ENCODE assay signal across 8 mouse cellular contexts in genomic region chr9:21558366-21558765, GRCm38 (mm10). TPM values are rescaled to one million over a fixed set of nuclear protein-coding genes. Genes with fewer than 3 reads are reported as not detected.
A peak's percentile ranks its signal among the peaks of the same experiment; 100 is the strongest.
DNase-seq lines count a peak whose midpoint lies in the region; ATAC-seq and TF ChIP-seq lines count a peak whose summit lies in the region.
"Had no signal": no experiment of that assay in that cellular context is flagged by ENCODE, and none has a peak within 500 bp of the region (broad histone marks: within the 10 kb centered on the region; RNA-seq: fewer than 3 reads in every experiment).

No protein-coding gene starts in this region.

- peaks cover 5% of the 10 kb centered on the region for H3K36me3 ChIP-seq in ES-Bruce4 (ENCODE audit: control insufficient read depth, insufficient read depth, low read length, poor library complexity, severe bottlenecking)
- H3K36me3 ChIP-seq in liver, postnatal 0 days (replicated peaks; ENCODE audit: insufficient read depth, low read length) = peaks cover 8% of the 10 kb centered on the region

- H3K9me3 ChIP-seq in ES-Bruce4 (replicated peaks; ENCODE audit: control insufficient read depth, insufficient read depth, low read length, poor library complexity, severe bottlenecking) = no peaks in the 10 kb centered on the region
- no peaks in the 10 kb centered on the region for H3K9me3 ChIP-seq in liver, postnatal 0 days (ENCODE audit: low read length)
- H3K9me3 ChIP-seq: forebrain, embryonic 12.5 days had no signal

- peak overlapping the region; percentile 52 for H3K4me2 ChIP-seq in liver, postnatal 0 days (ENCODE audit: low read depth, low read length)
- H3K4me2 ChIP-seq: forebrain, embryonic 12.5 days had no signal

- intact Hi-C loops in heart, postnatal 10 days (cut with DNase I) = no loop called here

- TF ChIP-seq EP300 in ES-Bruce4 (IDR thresholded peaks at IDR 0.05; ENCODE audit: insufficient read depth, low read depth, low read length) = no peak
- peak; percentile 98 for TF ChIP-seq EP300 in liver, postnatal 0 days (IDR thresholded peaks at IDR 0.05; ENCODE audit: low read depth)

- no peak overlapping the region for H3K4me3 ChIP-seq in ES-Bruce4 (ENCODE audit: low read depth, low read length)
- no peak overlapping the region for H3K4me3 ChIP-seq in liver, postnatal 0 days (ENCODE audit: low read depth, low read length)
- H3K4me3 ChIP-seq: forebrain, embryonic 12.5 days had no signal

- peak overlapping the region; percentile 51 for H3K27ac ChIP-seq in ES-Bruce4 (ENCODE audit: insufficient read depth, low read length)
- H3K27ac ChIP-seq in liver, postnatal 0 days (ENCODE audit: low read depth) = peak overlapping the region; percentile 89

- peaks cover 12% of the 10 kb centered on the region for H3K4me1 ChIP-seq in ES-Bruce4 (ENCODE audit: control insufficient read depth, insufficient read depth, low read length)
- H3K4me1 ChIP-seq in liver, postnatal 0 days (ENCODE audit: insufficient read depth) = peaks cover 37% of the 10 kb centered on the region

- WGBS in liver, postnatal 0 days (ENCODE audit: insufficient replicate concordance) = 51% methylated on average over 4 of the region's 4 CpGs

- TF ChIP-seq POLR2A in ES-Bruce4 (IDR thresholded peaks at IDR 0.05; ENCODE audit: insufficient read depth, low read length) = no peak

- peak; percentile 5 for DNase-seq in Muller cell, postnatal 12 days (ENCODE audit: inconsistent ontology term)
- DNase-seq in heart, postnatal 10 days = peak; percentile 30 to 63
- peak; percentile 70 for DNase-seq in liver, postnatal 0 days
- DNase-seq in T-cell, adult 2 months (ENCODE audit: low spot score) = no peak
- DNase-seq in layer of hippocampus, adult 9-11 months = no peak
- no peak for DNase-seq in right cerebral cortex, postnatal 14 days

- ATAC-seq in liver, postnatal 0 days = peak; percentile 98

- no peak for TF ChIP-seq CTCF in ES-Bruce4 (IDR thresholded peaks at IDR 0.05; ENCODE audit: low read depth, low read length)
- no peak for TF ChIP-seq CTCF in liver, postnatal 0 days (IDR thresholded peaks at IDR 0.05; ENCODE audit: low read depth)

- H3K27me3 ChIP-seq in ES-Bruce4 (ENCODE audit: control insufficient read depth, insufficient read depth, low read length, poor library complexity, severe bottlenecking) = no peaks in the 10 kb centered on the region
- no peaks in the 10 kb centered on the region for H3K27me3 ChIP-seq in liver, postnatal 0 days (ENCODE audit: insufficient read depth, low read length)
- H3K27me3 ChIP-seq: forebrain, embryonic 12.5 days had no signal

- H3K9ac ChIP-seq in ES-Bruce4 (ENCODE audit: low read depth, poor library complexity, severe bottlenecking) = no peak overlapping the region
- peak overlapping the region; percentile 46; the same call in 1 of the 2 replicates for H3K9ac ChIP-seq in liver, postnatal 0 days (replicated peaks)
- H3K9ac ChIP-seq: forebrain, embryonic 12.5 days had no signal

RNA-seq across cellular contexts. Expression of gene Carm1, which starts 11.7 kb away (rescaled TPM):
- 112 and 122 TPM in 2 replicates for polyA plus RNA-seq in ES-Bruce4 (2011; ENCODE audit: insufficient read depth, insufficient read length, low read depth, missing spikeins)
- 10 to 100 TPM; 65.9 to 66.1 TPM for total RNA-seq in heart, postnatal 10 days (2021)
- 8.6 TPM in 2 replicates for polyA plus RNA-seq in liver, postnatal 0 days (2015; fragmentation: Nextera tagmentation; extraction: Ambion mirVana)

RNA-seq across cellular contexts. Expression of gene AB124611, which starts 32.4 kb away (rescaled TPM):
- polyA plus RNA-seq in ES-Bruce4 (2011; ENCODE audit: insufficient read depth, insufficient read length, low read depth, missing spikeins) = not detected in 2 replicates
- total RNA-seq in heart, postnatal 10 days (2021) = 1 to 10 TPM; 1.1 to 1.5 TPM
- polyA plus RNA-seq in liver, postnatal 0 days (2015; fragmentation: Nextera tagmentation; extraction: Ambion mirVana) = 13.6 and 14.2 TPM in 2 replicates

RNA-seq across cellular contexts. Expression of gene Timm29, which starts 34.2 kb away (rescaled TPM):
- 18.1 and 19.2 TPM in 2 replicates for polyA plus RNA-seq in ES-Bruce4 (2011; ENCODE audit: insufficient read depth, insufficient read length, low read depth, missing spikeins)
- 10 to 100 TPM; 45.7 to 45.8 TPM for total RNA-seq in heart, postnatal 10 days (2021)
- 12.5 and 13.0 TPM in 2 replicates for polyA plus RNA-seq in liver, postnatal 0 days (2015; fragmentation: Nextera tagmentation; extraction: Ambion mirVana)

RNA-seq across cellular contexts. Expression of gene Yipf2, which starts 34.3 kb away (rescaled TPM):
- 17.4 and 18.9 TPM in 2 replicates for polyA plus RNA-seq in ES-Bruce4 (2011; ENCODE audit: insufficient read depth, insufficient read length, low read depth, missing spikeins)
- 1 to 10 TPM; 6.8 to 7.9 TPM for total RNA-seq in heart, postnatal 10 days (2021)
- 7.8 and 8.5 TPM in 2 replicates for polyA plus RNA-seq in liver, postnatal 0 days (2015; fragmentation: Nextera tagmentation; extraction: Ambion mirVana)

RNA-seq across cellular contexts. Expression of gene Tmed1, which starts 48.3 kb away (rescaled TPM):
- 28.0 and 29.2 TPM in 2 replicates for polyA plus RNA-seq in ES-Bruce4 (2011; ENCODE audit: insufficient read depth, insufficient read length, low read depth, missing spikeins)
- total RNA-seq in heart, postnatal 10 days (2021) = 10 to 100 TPM; 44.8 to 46.7 TPM
- 34.6 and 38.0 TPM in 2 replicates for polyA plus RNA-seq in liver, postnatal 0 days (2015; fragmentation: Nextera tagmentation; extraction: Ambion mirVana)

Comparison
In these comparisons a context has a peak if more than half of its experiments do, and no peak if none do; other contexts are left out.
1. DNase-seq: peak in Muller cell, postnatal 12 days (single experiment), heart, postnatal 10 days (2 of 2) and liver, postnatal 0 days (single experiment); none in T-cell, adult 2 months (single experiment), layer of hippocampus, adult 9-11 months (single experiment) and right cerebral cortex, postnatal 14 days (single experiment).
2. RNA of gene Carm1, which starts 11.7 kb away (polyA plus RNA-seq): 112 to 122 TPM in ES-Bruce4; 8.6 TPM in liver, postnatal 0 days; every median in the first group is over 10 times any median in the second.
3. RNA of gene AB124611, which starts 32.4 kb away (polyA plus RNA-seq): 13.6 to 14.2 TPM in liver, postnatal 0 days; not detected in ES-Bruce4; every median in the first group is over 10 times any median in the second.